Mouse (Mus musculus) gastrocnemius, adult 2 months (tissue): Measurements from ENCODE around the gene Gba. TPM values are rescaled to one million over a fixed set of nuclear protein-coding genes. Genes with fewer than 3 reads are reported as not detected.

Source experiments
- DNase-seq: peaks from one replicate; pipeline ENCODE4 v3.0.0; 2022
- H3K27ac ChIP-seq: fragments of 200-600 bp; 2 replicates; pipeline ENCODE4 v1.8.1; 2022; ENCODE audit warnings: mild to moderate bottlenecking
- H3K4me3 ChIP-seq: fragments of 200-600 bp; 2 replicates; pipeline ENCODE4 v1.8.1; 2022; ENCODE audit warnings: mild to moderate bottlenecking, moderate library complexity
- CTCF ChIP-seq: fragments of 200-600 bp; IDR thresholded peaks from 2 replicates; pipeline ENCODE4 v1.8.1; 2022; ENCODE audit warnings: antibody characterized with exemption, mild to moderate bottlenecking, moderate library complexity
- intact Hi-C: fragments of 180-260 bp; cut with DNase I; formaldehyde crosslinking; loops from one replicate; pipeline ENCODE4 v1.15.1; 2025
- total RNA-seq, 2 experiments: library from RNA; stranded (reverse); gene quantifications; 2 replicates each; pipeline ENCODE4 v1.2.3; 2021

Gba gene
- total RNA-seq, 2 experiments from 2014 or later: 17.4 to 19.7 TPM

DNA sequence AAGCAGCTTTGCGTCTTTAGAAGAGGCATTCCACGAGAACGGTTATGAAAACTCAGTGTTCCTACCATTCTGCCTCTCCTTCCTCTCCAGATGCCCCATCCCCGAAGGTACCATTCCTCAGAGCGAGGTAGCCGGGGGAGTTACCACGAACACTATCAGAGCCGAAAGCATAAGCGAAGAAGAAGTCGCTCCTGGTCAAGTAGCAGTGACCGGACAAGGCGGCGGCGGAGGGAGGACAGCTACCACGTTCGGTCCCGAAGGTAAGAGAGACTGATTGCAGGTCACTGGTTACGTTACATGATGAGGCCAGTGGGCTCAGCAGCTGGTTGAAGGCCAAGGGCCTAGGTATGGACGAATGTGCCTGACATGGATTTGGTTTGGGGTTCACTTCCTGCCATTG lies 35.8 kb upstream of the Gba start:
- H3K27ac ChIP-seq: no peak overlapping the region
- intact Hi-C loops: loop anchor here (10.0 kb wide), 1 partner anchor 48 kb away; the partner anchor contains the start of gene Thbs3
- no peak overlapping the region for H3K4me3 ChIP-seq
- no peak for DNase-seq
- TF ChIP-seq CTCF: no peak

DNA sequence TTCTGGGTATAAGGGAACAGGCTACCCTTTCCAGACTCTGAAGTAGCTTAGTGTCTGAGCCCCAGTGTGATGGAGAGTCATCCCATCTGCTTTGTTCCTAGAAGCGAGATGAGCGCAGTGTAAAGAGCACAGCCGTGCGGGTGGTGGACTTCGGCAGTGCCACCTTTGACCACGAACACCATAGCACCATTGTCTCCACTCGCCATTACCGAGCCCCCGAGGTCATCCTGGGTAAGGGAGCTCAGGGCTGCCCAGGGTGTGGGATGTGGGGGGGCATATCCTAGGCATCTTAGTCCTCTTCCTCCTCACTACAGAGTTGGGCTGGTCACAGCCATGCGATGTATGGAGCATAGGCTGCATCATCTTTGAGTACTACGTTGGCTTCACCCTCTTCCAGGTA lies 27.9 kb upstream of the Gba start:
- no peak for TF ChIP-seq CTCF

DNA sequence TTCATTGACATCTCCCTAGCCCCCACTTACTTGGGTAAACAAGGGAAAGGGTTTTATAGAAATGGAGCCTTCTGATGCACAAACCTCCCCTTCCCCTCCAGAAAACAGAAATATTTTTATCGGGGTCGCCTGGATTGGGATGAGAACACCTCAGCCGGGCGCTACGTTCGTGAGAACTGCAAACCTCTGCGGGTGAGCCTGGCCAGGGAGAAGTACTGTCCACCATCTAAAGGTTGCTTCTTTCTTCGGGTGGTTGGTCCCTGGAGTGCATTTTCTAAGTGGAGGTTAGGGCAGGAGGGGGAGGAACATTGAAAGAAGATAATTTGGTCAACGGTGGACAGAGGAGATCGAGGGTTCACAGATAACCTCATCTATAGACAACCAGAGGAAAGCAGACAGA lies 27.2 kb upstream of the Gba start:
- Histone ChIP-seq H3K4me3 (no peak overlapping the region), H3K27ac (no peak overlapping the region)
- DNase-seq: no peak
- intact Hi-C loops: no loop called here
- TF ChIP-seq CTCF: no peak

More for the DNA sequence above, 27.9 kb upstream of the Gba start:
- DNase-seq: no peak
- H3K4me3 ChIP-seq: no peak overlapping the region
- no peak overlapping the region for H3K27ac ChIP-seq
- intact Hi-C loops: no loop called here

DNA sequence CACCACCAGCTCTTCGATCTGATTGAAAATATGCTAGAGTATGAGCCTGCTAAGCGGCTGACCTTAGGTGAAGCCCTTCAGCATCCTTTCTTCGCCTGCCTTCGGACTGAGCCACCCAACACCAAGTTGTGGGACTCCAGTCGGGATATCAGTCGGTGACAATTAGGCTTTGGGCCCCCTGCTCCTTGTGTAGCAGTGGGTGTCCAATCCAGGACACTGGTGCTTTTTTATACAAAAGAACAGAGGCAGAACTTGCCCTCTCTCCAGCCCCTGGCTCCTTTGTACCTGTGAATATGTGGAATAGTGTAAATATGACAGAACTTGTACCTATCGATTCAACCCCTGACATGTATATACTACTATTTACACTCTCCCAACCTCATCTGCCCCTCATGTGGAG lies 26.3 kb upstream of the Gba start:
- H3K27ac ChIP-seq: no peak overlapping the region
- no peak for TF ChIP-seq CTCF
- no peak overlapping the region for H3K4me3 ChIP-seq
- intact Hi-C loops: no loop called here
- DNase-seq: no peak

DNA sequence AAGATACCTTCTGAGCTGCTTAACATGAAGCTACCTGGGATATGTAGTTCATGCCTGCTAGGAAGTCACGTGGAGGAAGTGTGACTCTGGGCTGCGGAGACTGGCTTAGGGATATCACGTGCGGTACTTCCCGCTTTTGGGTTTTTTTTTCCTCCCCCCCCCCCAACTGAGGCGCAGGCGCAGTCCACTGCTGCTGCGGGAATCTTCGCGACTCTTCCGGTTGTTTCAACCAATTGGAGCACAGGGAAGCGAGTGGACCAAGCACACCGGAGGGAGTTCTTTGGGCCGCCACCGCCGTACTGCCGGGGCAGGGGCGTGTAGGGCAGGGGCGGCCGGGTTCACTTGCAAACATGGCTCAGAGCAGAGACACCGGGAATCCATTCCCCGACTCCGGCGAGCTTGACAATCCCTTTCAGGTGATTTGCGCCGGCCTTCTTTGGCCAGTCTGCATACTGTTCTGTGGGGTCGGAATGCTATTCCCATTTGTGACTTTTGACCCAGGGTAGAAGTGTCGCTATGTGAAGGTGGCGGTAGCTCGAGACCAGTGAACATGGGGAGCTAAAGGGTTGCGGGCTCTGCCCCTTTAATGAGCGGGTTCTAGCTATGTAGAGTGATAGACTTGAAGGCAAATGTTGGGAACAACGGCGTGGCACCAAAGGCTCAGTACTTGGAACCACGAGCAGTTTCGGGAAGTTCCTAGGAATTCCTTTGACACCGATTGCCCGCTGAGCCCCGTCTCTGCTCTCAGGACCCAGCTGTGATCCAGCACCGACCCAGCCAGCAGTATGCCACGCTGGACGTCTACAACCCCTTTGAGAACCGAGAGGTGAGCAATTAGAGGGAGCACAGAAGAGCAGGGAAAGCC lies 25.3 kb upstream of the Gba start, which contains the start of gene Scamp3:
TSS of gene Scamp3 (plus strand) at position 232 of the 865 bp plus-strand sequence.
- peak; percentile 90 for DNase-seq
- Histone ChIP-seq H3K4me3 (peak within 1 kb of the TSS; percentile 83), H3K27ac (peak within 1 kb of the TSS; percentile 91)
- intact Hi-C loops: no loop called here
- no peak for TF ChIP-seq CTCF

DNA sequence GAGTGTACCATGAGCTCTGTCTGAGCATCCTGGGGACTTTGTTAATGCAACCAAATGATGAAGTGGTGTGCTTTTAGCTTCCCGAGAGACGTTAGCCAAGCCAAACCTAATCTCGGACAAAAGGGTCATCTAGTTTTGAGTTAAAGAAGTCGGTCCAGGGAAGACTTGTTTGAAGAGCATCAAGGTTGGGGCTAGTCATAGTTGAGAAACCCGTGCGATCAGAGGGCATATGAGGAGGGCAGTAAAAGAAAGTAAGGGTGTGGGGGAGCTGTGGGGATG lies 24.7 kb upstream of the Gba start:
- DNase-seq: no peak
- no peak for TF ChIP-seq CTCF
- intact Hi-C loops: no loop called here
- Histone ChIP-seq H3K4me3 (peak overlapping the region; percentile 83), H3K27ac (peak overlapping the region; percentile 91)

DNA sequence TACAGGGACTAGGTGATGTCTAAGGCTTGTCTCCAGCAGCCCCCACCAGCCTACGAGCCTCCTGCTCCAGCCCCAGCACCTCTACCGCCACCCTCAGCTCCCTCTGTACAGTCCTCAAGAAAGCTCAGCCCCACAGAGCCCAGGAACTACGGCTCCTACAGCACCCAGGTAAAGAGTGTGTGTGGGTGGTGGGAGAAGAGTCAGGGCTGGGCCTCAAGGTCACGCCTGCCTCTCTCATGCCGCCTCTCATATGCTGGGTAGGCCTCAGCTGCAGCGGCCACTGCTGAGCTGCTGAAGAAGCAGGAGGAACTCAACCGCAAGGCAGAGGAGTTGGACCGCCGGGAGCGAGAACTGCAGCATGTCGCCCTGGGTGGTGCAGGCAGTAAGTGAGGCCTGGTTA lies 23.7 kb upstream of the Gba start:
- intact Hi-C loops: no loop called here
- Histone ChIP-seq H3K4me3 (no peak overlapping the region), H3K27ac (no peak overlapping the region)
- TF ChIP-seq CTCF: no peak
- no peak for DNase-seq

DNA sequence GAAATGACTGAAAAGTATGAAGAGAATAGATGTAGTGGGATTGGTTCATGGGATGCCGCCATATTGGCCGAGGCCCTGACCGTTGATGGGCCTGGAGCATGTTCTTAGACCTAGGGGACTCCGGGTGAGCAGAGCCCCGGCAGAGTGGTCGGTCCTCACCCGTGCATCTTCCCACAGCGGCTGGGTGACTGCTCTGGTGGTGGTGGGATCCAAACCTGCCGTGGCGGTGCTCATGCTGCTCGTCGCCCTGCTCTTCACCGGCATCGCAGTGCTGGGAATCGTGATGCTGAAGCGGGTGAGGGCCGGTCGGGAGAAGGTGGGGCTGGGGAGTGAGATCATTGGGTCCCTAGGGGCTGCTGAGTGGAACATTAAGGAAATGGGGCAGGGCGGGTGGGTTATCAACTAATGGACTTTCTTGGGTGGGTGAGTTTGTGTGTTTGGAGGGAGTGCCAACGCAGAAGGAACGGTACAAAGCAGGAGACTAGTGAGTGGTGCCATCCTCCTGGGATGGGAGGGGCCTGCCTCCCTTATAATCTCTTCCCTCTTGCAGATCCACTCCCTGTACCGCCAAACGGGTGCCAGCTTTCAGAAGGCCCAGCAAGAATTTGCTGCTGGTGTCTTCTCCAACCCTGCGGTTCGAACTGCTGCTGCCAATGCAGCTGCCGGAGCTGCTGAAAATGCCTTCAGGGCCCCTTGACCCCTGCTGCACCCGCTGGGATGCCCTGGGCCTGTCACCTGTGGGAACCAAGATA lies 20.8 kb upstream of the Gba start:
- TF ChIP-seq CTCF: no peak
- intact Hi-C loops: no loop called here
- no peak overlapping the region for H3K27ac ChIP-seq

DNA sequence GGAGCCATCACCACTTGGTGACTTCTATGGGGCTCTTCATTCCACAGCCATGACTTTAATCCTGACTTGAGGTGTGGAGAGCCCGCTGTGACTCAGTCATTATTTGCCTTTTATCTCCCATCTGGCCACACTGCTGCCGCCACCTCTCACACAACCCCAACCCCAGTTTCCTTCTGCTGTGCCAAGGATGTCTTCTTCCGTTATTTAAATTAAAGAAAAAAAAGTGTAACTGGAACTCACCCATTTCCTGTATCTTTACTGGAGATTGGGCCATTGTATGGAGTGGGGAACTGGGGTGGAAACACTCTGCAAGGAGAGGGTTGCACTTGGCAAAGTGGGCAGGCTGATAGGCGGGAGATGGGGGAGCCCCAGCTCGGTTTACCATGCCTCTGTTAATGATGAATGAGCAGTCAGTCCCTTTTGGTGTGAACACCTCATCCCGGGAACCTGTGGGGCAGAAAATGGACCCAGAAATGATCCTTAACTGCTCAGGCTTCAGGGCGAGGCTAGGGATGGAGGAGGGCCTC lies 20.1 kb upstream of the Gba start:
- Histone ChIP-seq H3K4me3 (peak overlapping the region; percentile 92), H3K27ac (peak overlapping the region; percentile 85)
- no peak for TF ChIP-seq CTCF
- intact Hi-C loops: no loop called here
- DNase-seq: no peak

More for the DNA sequence above, 20.8 kb upstream of the Gba start:
- DNase-seq: no peak
- no peak overlapping the region for H3K4me3 ChIP-seq

DNA sequence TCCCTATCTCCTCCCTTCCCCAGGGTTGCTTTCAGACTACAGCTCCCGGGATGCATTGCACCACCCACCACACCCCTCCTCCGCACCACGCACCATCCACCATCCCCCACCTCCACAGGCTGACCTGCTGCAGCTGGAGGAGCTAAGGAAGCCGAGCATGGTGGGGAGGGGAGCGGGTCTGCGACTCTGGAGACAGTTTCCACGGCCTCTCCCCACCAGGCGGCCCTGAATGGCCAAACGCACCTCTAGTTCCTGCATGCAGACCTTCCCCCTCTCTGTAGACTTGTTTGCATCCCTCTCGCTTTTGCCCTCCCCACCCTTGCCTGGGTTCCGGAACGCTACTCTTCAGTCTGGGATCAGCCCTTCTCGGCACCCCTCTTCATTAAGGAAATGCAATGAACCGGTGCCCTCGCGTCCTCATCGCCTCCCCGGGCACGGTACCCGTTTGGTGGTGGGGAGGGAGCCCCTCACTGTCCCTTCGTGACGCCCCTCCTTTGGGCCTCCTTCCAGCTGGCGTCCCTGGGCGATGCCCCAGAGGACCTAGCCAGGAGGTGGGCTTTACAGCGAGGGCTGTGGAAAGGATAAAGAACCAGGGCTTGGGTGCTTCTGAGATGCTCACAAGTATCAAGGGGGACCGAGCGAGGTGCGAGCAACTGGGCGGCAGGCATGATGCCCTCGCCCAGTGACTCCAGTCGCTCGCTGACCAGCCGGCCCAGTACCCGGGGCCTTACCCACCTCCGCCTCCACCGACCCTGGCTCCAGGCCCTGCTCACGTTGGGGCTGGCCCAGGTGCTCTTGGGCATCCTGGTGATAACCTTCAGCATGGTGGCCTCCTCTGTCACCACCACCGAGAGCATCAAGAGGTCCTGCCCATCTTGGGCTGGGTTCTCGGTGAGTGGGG lies 19.4 kb upstream of the Gba start, which contains the start of gene Fam189b:
TSS of gene Fam189b (plus strand) at position 86 of the 901 bp plus-strand sequence.
- Histone ChIP-seq H3K4me3 (peak within 1 kb of the TSS; percentile 92), H3K27ac (peak within 1 kb of the TSS; percentile 85)
- no peak for TF ChIP-seq CTCF
- DNase-seq: peak; percentile 89
- intact Hi-C loops: no loop called here

DNA sequence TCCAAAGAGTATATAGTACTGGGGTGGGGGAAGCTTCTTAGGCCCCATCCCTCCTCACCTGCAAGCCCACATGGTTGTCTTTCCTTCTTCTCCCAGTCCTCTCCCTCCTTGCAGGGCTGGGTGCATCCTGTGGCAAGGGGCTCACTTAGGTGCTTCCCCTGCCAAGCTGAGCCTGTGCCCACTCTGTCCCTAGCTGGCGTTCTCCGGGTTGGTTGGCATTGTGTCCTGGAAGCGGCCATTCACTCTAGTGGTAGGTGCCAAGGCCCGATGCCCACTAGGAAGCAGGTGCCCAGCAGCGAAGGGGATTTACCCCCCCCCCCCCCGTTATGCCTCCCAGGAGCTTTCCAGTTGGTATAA lies 18.8 kb upstream of the Gba start:
- DNase-seq: no peak
- Histone ChIP-seq H3K27ac (no peak overlapping the region), H3K4me3 (peak overlapping the region; percentile 92)
- intact Hi-C loops: no loop called here
- TF ChIP-seq CTCF: no peak

DNA sequence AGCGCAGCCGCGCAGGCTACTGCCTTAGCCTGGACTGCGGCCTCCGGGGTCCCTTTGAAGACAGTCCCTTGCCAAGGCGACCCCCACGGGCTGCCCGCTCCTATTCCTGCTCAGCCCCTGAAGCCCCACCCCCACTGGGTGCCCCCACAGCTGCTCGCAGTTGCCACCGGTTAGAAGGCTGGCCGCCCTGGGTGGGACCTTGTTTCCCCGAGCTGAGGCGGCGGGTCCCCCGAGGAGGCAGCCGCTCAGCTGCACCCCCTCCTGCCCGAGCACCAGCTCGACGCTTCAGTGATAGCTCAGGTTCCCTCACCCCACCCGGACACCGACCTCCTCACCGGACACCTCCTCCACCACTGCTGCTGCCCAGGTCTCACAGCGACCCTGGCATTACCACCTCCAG lies 15.5 kb upstream of the Gba start:
- intact Hi-C loops: no loop called here
- TF ChIP-seq CTCF: no peak
- DNase-seq: no peak
- Histone ChIP-seq H3K27ac (no peak overlapping the region), H3K4me3 (no peak overlapping the region)
